7 mouse cellular contexts compared by ENCODE assay signal in genomic region chr6:120665816-120666760, GRCm38 (mm10). TPM values are rescaled to one million over a fixed set of nuclear protein-coding genes. Genes with fewer than 3 reads are reported as not detected.
A peak's percentile ranks its signal among the peaks of the same experiment; 100 is the strongest.
DNase-seq lines count a peak whose midpoint lies in the region; ATAC-seq lines count a peak whose summit lies in the region.

Gene Cecr2 (plus strand): TSS chr6:120666369.

- WGBS in embryonic facial prominence, embryonic 11.5 days: 0% methylated on average over 65 of the region's 127 CpGs
- WGBS in limb, embryonic 13.5 days: 1% methylated on average over 97 of the region's 127 CpGs
- WGBS in midbrain, embryonic 15.5 days: under 1% methylated on average over 119 of the region's 127 CpGs

- no peaks in the 10 kb centered on the region for H3K9me3 ChIP-seq in embryonic facial prominence, embryonic 11.5 days (replicated peaks; ENCODE audit: control insufficient read depth, low read length)
- H3K9me3 ChIP-seq in limb, embryonic 13.5 days: no peaks in the 10 kb centered on the region
- no peaks in the 10 kb centered on the region for H3K9me3 ChIP-seq in midbrain, embryonic 15.5 days

- H3K9ac ChIP-seq in embryonic facial prominence, embryonic 11.5 days (replicated peaks; ENCODE audit: low read length): peak within 1 kb of the TSS; percentile 91
- peak within 1 kb of the TSS; percentile 88 for H3K9ac ChIP-seq in limb, embryonic 13.5 days
- peak within 1 kb of the TSS; percentile 79 for H3K9ac ChIP-seq in midbrain, embryonic 15.5 days

- peak within 1 kb of the TSS; percentile 99 for H3K27ac ChIP-seq in embryonic facial prominence, embryonic 11.5 days (replicated peaks; ENCODE audit: low read depth, low read length)
- peak within 1 kb of the TSS; percentile 94 for H3K27ac ChIP-seq in limb, embryonic 13.5 days
- peak within 1 kb of the TSS; percentile 93 for H3K27ac ChIP-seq in midbrain, embryonic 15.5 days

- H3K4me1 ChIP-seq in embryonic facial prominence, embryonic 11.5 days (ENCODE audit: control insufficient read depth, insufficient read depth, low read length): no peaks in the 10 kb centered on the region
- H3K4me1 ChIP-seq in limb, embryonic 13.5 days: 0 out of 2 replicates have a peak, but pooled peaks cover 10% of the 10 kb centered on the region
- peaks cover 14% of the 10 kb centered on the region for H3K4me1 ChIP-seq in midbrain, embryonic 15.5 days

- H3K36me3 ChIP-seq in embryonic facial prominence, embryonic 11.5 days (replicated peaks; ENCODE audit: control insufficient read depth, insufficient read depth, low read depth, low read length): no peaks in the 10 kb centered on the region
- H3K36me3 ChIP-seq in limb, embryonic 13.5 days: no peaks in the 10 kb centered on the region
- H3K36me3 ChIP-seq in midbrain, embryonic 15.5 days (replicated peaks): no peaks in the 10 kb centered on the region

- ATAC-seq in embryonic facial prominence, embryonic 11.5 days (replicated peaks; ENCODE audit: insufficient number of reproducible peaks, low FRiP score, low TSS enrichment, low read depth): peak; percentile 88
- peak; percentile 87 for ATAC-seq in limb, embryonic 13.5 days (ENCODE audit: low FRiP score, low read depth)
- peak; percentile 90 for ATAC-seq in midbrain, embryonic 15.5 days (replicated peaks)

- peak within 1 kb of the TSS; percentile 87 for H3K4me3 ChIP-seq in embryonic facial prominence, embryonic 11.5 days (ENCODE audit: low read depth, low read length)
- H3K4me3 ChIP-seq in limb, embryonic 13.5 days: peak within 1 kb of the TSS; percentile 89
- peak within 1 kb of the TSS; percentile 95 for H3K4me3 ChIP-seq in midbrain, embryonic 15.5 days

- peak; percentile 40 to 55 for DNase-seq in adrenal gland, postnatal 4 days (ENCODE audit: low spot score in 2 of 2)
- DNase-seq in embryonic facial prominence, embryonic 11.5 days (ENCODE audit: low spot score): peak; percentile 90
- DNase-seq in heart, adult 18-20 months: peak; percentile 65 to 85
- peak; percentile 64 to 71 for DNase-seq in kidney, adult 8-10 months
- peak; percentile 81 to 82 for DNase-seq in spleen, postnatal 10 days (ENCODE audit: low spot score in 2 of 2)

- peak within 1 kb of the TSS; percentile 70 for H3K4me2 ChIP-seq in embryonic facial prominence, embryonic 11.5 days (ENCODE audit: low read depth, low read length)
- peak within 1 kb of the TSS; percentile 93 for H3K4me2 ChIP-seq in limb, embryonic 13.5 days (replicated peaks)
- peak within 1 kb of the TSS; percentile 99 for H3K4me2 ChIP-seq in midbrain, embryonic 15.5 days

- H3K27me3 ChIP-seq in embryonic facial prominence, embryonic 11.5 days (ENCODE audit: control insufficient read depth, insufficient read depth, low read length): no peaks in the 10 kb centered on the region
- H3K27me3 ChIP-seq in limb, embryonic 13.5 days: 0 out of 2 replicates have a peak, but pooled peaks cover 2% of the 10 kb centered on the region
- H3K27me3 ChIP-seq in midbrain, embryonic 15.5 days (replicated peaks): peaks cover 3% of the 10 kb centered on the region; the same call in 1 of the 2 replicates

RNA-seq across cellular contexts. Expression of gene Cecr2, which starts in this region (rescaled TPM):
- total RNA-seq in adrenal gland, postnatal 4 days (2021): 10 to 100 TPM; 15.3 to 16.1 TPM
- polyA plus RNA-seq in embryonic facial prominence, embryonic 11.5 days (2014; fragmentation: Nextera tagmentation; extraction: Ambion mirVana): 7.2 and 8.2 TPM in 2 replicates
- 10 to 100 TPM in 1 of 2 experiments, 1 to 10 TPM in 1; 9.8 to 12.5 TPM for total RNA-seq in heart, adult 18-20 months (2021)
- polyA plus RNA-seq in limb, embryonic 13.5 days (2015; fragmentation: Nextera tagmentation; extraction: Ambion mirVana): 3.2 and 3.3 TPM in 2 replicates
- 2.2 and 2.7 TPM in 2 replicates for polyA plus RNA-seq in midbrain, embryonic 15.5 days (2015; fragmentation: Nextera tagmentation; extraction: Ambion mirVana)

Comparison
In these comparisons a context has a peak if more than half of its experiments do, and no peak if none do; other contexts are left out.
1. Peak in every context shown above with its lines: DNase-seq, ATAC-seq, H3K4me3 ChIP-seq and H3K27ac ChIP-seq.